Mouse (Mus musculus) lung, postnatal 0 days (tissue): ENCODE data around the gene Tnni3. TPM values are rescaled to one million over a fixed set of nuclear protein-coding genes. Genes with fewer than 3 reads are reported as not detected.

Source experiments
- ATAC-seq: fragments of 200-750 bp; cut with Nextera tagmentation; 2 replicates; pipeline ENCODE4 v1.8.0; 2017; ENCODE audit warnings: moderate library complexity
- DNase-seq: peaks from one replicate; pipeline ENCODE4 v3.0.0-alpha.2; 2016; ENCODE audit warnings: low spot score
- H3K27ac ChIP-seq: fragments of 300-500 bp; sonication (generic); 2 replicates; pipeline ENCODE4 v1.5.1; 2014; ENCODE audit warnings: antibody characterized with exemption, mild to moderate bottlenecking, low read length, mixed read lengths
- H3K27me3 ChIP-seq: fragments of 300-500 bp; sonication (generic); replicated peaks from 2 replicates; pipeline ENCODE4 v1.6.1; 2014; ENCODE audit warnings: low read length, mixed read lengths; ENCODE audit not compliant: insufficient read depth
- H3K36me3 ChIP-seq: fragments of 300-500 bp; sonication (generic); 2 replicates; pipeline ENCODE4 v1.6.1; 2014; ENCODE audit warnings: low read length, mixed read lengths; ENCODE audit not compliant: insufficient read depth
- H3K4me1 ChIP-seq: fragments of 300-500 bp; sonication (generic); 2 replicates; pipeline ENCODE4 v1.6.1; 2014; ENCODE audit warnings: antibody characterized with exemption, low read depth, low read length, mixed read lengths; ENCODE audit not compliant: insufficient read depth
- H3K4me2 ChIP-seq: fragments of 300-500 bp; sonication (generic); replicated peaks from 2 replicates; pipeline ENCODE4 v1.6.1; 2014; ENCODE audit warnings: low read depth, mild to moderate bottlenecking, low read length, moderate library complexity, mixed read lengths
- H3K4me3 ChIP-seq: fragments of 300-500 bp; sonication (generic); 2 replicates; pipeline ENCODE4 v1.5.1; 2014; ENCODE audit warnings: low read depth, low read length
- H3K9ac ChIP-seq: fragments of 300-500 bp; sonication (generic); replicated peaks from 2 replicates; pipeline ENCODE4 v1.6.1; 2014; ENCODE audit warnings: low read depth, mild to moderate bottlenecking
- H3K9me3 ChIP-seq: fragments of 300-500 bp; sonication (generic); 2 replicates; pipeline ENCODE4 v1.6.1; 2016; ENCODE audit warnings: low read length, mixed read lengths
- CTCF ChIP-seq: IDR thresholded peaks from 2 replicates; pipeline ENCODE4 v1.5.1; 2016; ENCODE audit warnings: antibody characterized with exemption, mild to moderate bottlenecking
- EP300 ChIP-seq: IDR thresholded peaks from 2 replicates; pipeline ENCODE4 v1.6.1; 2016; ENCODE audit warnings: antibody characterized with exemption, mild to moderate bottlenecking, control low read depth
- WGBS: fragments of 180-500 bp; shearing (Covaris S2); extraction: QIAGEN DNeasy Blood & Tissue Kit; methylation state at CpG from one replicate; pipeline ENCODE4 v1.1.7; 2014; 5-methylcytosine and 5-hydroxymethylcytosine counted together
- polyA plus RNA-seq: library from polyadenylated mRNA; unstranded; fragments of >200 nt; fragmentation: Nextera tagmentation; extraction: Ambion mirVana; gene quantifications from 2 replicates; pipeline ENCODE4 v1.2.1, GENCODE M21; 2015

Tnni3 gene
- polyA plus RNA-seq, 1 experiment from 2014 or later = 81.3 TPM

- TF ChIP-seq CTCF = no peak
- no peak for TF ChIP-seq EP300
- H3K4me3 ChIP-seq = peak overlapping the region; percentile 8; the same call in 1 of the 2 replicates
- H3K9me3 ChIP-seq = no peaks in the 10 kb centered on the region
- ATAC-seq (peak; percentile 65), DNase-seq (no peak)
- peaks cover 5% of the 10 kb centered on the region; the same call in 1 of the 2 replicates for H3K4me1 ChIP-seq
- no peaks in the 10 kb centered on the region for H3K27me3 ChIP-seq
- peak overlapping the region; percentile 59 for H3K4me2 ChIP-seq
- WGBS = 2% methylated on average over 25 of the region's 26 CpGs
- H3K36me3 ChIP-seq = no peaks in the 10 kb centered on the region
- no peak overlapping the region for H3K27ac ChIP-seq
- H3K9ac ChIP-seq = no peak overlapping the region
Observed at GRCm38 (mm10) chr7:4546591-4547131, 22.6 kb upstream of the Tnni3 start.

- Histone ChIP-seq H3K9ac (no peak overlapping the region), H3K9me3 (no peaks in the 10 kb centered on the region), H3K27ac (no peak overlapping the region), H3K27me3 (no peaks in the 10 kb centered on the region), H3K4me3 (no peak overlapping the region), H3K4me2 (no peak overlapping the region), H3K4me1 (peaks cover 5% of the 10 kb centered on the region; the same call in 1 of the 2 replicates), H3K36me3 (no peaks in the 10 kb centered on the region)
- 72% methylated on average over 15 of the region's 15 CpGs for WGBS
- ATAC-seq (no peak), DNase-seq (no peak)
- no peak for TF ChIP-seq CTCF
- TF ChIP-seq EP300 = no peak
Observed at GRCm38 (mm10) chr7:4546050-4546449, 22.0 kb upstream of the Tnni3 start.

DNA sequence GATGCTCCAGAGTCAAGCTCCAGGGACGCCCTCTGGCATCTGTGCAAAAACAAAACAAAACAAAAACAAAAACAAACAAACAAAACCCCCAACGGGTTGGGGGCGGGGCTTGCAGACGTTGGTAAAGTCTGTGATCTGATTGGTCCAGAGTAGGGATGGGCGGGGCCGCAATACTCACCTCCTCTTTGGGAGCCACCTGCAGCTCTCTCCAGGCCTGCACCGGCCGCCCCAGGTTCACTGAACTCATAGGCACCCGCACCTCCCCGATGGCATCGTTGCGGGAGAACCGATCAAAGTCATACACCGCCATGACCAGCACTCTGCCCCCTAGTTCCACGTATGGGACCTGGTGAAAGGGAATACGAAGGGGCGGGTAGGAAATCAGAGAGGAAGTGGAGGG, 18.0 kb upstream of the Tnni3 start:
- 41% methylated on average over 17 of the region's 17 CpGs for WGBS
- no peak overlapping the region for H3K4me3 ChIP-seq
- H3K4me2 ChIP-seq = no peak overlapping the region
- DNase-seq (no peak), ATAC-seq (no peak)
- H3K9me3 ChIP-seq = no peaks in the 10 kb centered on the region
- H3K9ac ChIP-seq = no peak overlapping the region
- no peak for TF ChIP-seq CTCF
- peaks cover 5% of the 10 kb centered on the region; the same call in 1 of the 2 replicates for H3K4me1 ChIP-seq
- H3K27ac ChIP-seq = no peak overlapping the region
- no peaks in the 10 kb centered on the region for H3K27me3 ChIP-seq
- no peaks in the 10 kb centered on the region for H3K36me3 ChIP-seq

GRCm38 (mm10) chr7:4541344-4541743, 17.3 kb upstream of the Tnni3 start:
- Histone ChIP-seq H3K4me3 (no peak overlapping the region), H3K9me3 (no peaks in the 10 kb centered on the region), H3K27me3 (no peaks in the 10 kb centered on the region), H3K36me3 (no peaks in the 10 kb centered on the region), H3K4me2 (no peak overlapping the region), H3K9ac (no peak overlapping the region), H3K27ac (no peak overlapping the region), H3K4me1 (no peaks in the 10 kb centered on the region)
- ATAC-seq = no peak
- DNase-seq = no peak
- TF ChIP-seq EP300 (no peak), CTCF (no peak)
- WGBS = 59% methylated on average over 5 of the region's 5 CpGs

DNA sequence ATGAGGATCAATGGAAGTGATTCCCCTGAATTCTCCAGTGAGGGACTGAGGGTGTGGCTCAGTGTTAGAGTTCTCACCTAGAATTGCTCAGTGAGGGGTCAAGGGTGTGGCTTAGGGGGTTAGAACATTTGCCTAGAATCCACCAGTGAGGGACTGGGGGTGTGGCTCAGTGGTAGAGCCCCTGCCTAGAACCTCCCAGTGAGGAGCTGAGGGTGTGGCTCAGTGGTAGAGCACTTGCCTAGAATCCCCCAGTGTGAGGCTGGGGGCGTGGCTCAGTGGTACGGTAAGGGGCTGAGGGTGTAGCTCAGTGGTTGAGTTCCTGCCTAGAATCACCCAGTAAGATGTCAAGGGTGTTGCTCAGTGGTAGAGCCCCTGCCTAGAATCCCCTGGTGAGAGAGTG, 15.0 kb upstream of the Tnni3 start:
- no peak for ATAC-seq
- no peaks in the 10 kb centered on the region for H3K36me3 ChIP-seq

GRCm38 (mm10) chr7:4537181-4537580, 13.2 kb upstream of the Tnni3 start:
- no peaks in the 10 kb centered on the region for H3K36me3 ChIP-seq
- ATAC-seq (no peak), DNase-seq (no peak)
- no peak overlapping the region for H3K27ac ChIP-seq
- no peak overlapping the region for H3K9ac ChIP-seq
- TF ChIP-seq EP300 (no peak), CTCF (no peak)
- H3K4me3 ChIP-seq = no peak overlapping the region
- peaks cover 1% of the 10 kb centered on the region; the same call in 1 of the 2 replicates for H3K4me1 ChIP-seq
- H3K4me2 ChIP-seq = no peak overlapping the region
- H3K27me3 ChIP-seq = no peaks in the 10 kb centered on the region
- no peaks in the 10 kb centered on the region for H3K9me3 ChIP-seq
- WGBS = 35% methylated on average over 4 of the region's 4 CpGs

More for the DNA sequence above, 15.0 kb upstream of the Tnni3 start:
- Histone ChIP-seq H3K9me3 (no peaks in the 10 kb centered on the region), H3K27me3 (no peaks in the 10 kb centered on the region), H3K4me1 (no peaks in the 10 kb centered on the region), H3K9ac (no peak overlapping the region), H3K4me3 (no peak overlapping the region), H3K4me2 (no peak overlapping the region), H3K27ac (no peak overlapping the region)
- TF ChIP-seq CTCF (no peak), EP300 (no peak)
- 62% methylated on average over 2 of the region's 2 CpGs for WGBS
- no peak for DNase-seq

- 89% methylated on average over 4 of the region's 4 CpGs for WGBS
- H3K9ac ChIP-seq = no peak overlapping the region
- H3K27me3 ChIP-seq = no peaks in the 10 kb centered on the region
- no peak overlapping the region for H3K4me2 ChIP-seq
- H3K9me3 ChIP-seq = no peaks in the 10 kb centered on the region
- no peaks in the 10 kb centered on the region for H3K36me3 ChIP-seq
- ATAC-seq (no peak), DNase-seq (no peak)
- peaks cover 3% of the 10 kb centered on the region; the same call in 1 of the 2 replicates for H3K4me1 ChIP-seq
- no peak overlapping the region for H3K27ac ChIP-seq
- no peak overlapping the region for H3K4me3 ChIP-seq
- TF ChIP-seq CTCF (no peak), EP300 (no peak)
Observed at GRCm38 (mm10) chr7:4536369-4536768, 12.3 kb upstream of the Tnni3 start.
